Mouse (Mus musculus): Measurements from ENCODE around the gene Unc13d.

Gene Unc13d

GRCm38 (mm10) chr11:116058868-116059690 lies 18.7 kb downstream of the Unc13d start:
- in situ Hi-C loops (cut with MboI; ENCODE audit: low pct_unique_long_range_greater_than_20kb in 1 of 2, low sequenced_read_pairs in 2 of 2, unreplicated experiment in 1 of 2), result no loop called here

- in situ Hi-C loops (cut with MboI; ENCODE audit: low pct_unique_long_range_greater_than_20kb in 1 of 2, low sequenced_read_pairs in 2 of 2, unreplicated experiment in 1 of 2), result no loop called here
Observed at GRCm38 (mm10) chr11:116058022-116058614, 19.6 kb downstream of the Unc13d start.

- in situ Hi-C loops (cut with MboI; ENCODE audit: low pct_unique_long_range_greater_than_20kb in 1 of 2, low sequenced_read_pairs in 2 of 2, unreplicated experiment in 1 of 2), result no loop called here
Observed at GRCm38 (mm10) chr11:116057237-116057881, 20.4 kb downstream of the Unc13d start.

GRCm38 (mm10) chr11:116055873-116056272 lies 21.9 kb downstream of the Unc13d start:
- in situ Hi-C loops (cut with MboI; ENCODE audit: low pct_unique_long_range_greater_than_20kb in 1 of 2, low sequenced_read_pairs in 2 of 2, unreplicated experiment in 1 of 2), result no loop called here

- in situ Hi-C loops (cut with MboI; ENCODE audit: low pct_unique_long_range_greater_than_20kb in 1 of 2, low sequenced_read_pairs in 2 of 2, unreplicated experiment in 1 of 2), result no loop called here
Observed at GRCm38 (mm10) chr11:116053510-116054229, 24.1 kb downstream of the Unc13d start.

- in situ Hi-C loops (cut with MboI; ENCODE audit: low pct_unique_long_range_greater_than_20kb in 1 of 2, low sequenced_read_pairs in 2 of 2, unreplicated experiment in 1 of 2), result no loop called here
Observed at GRCm38 (mm10) chr11:116050196-116050595, 27.6 kb downstream of the Unc13d start.

- in situ Hi-C loops (cut with MboI; ENCODE audit: low pct_unique_long_range_greater_than_20kb in 1 of 2, low sequenced_read_pairs in 2 of 2, unreplicated experiment in 1 of 2), result no loop called here
Observed at GRCm38 (mm10) chr11:116049610-116050009, 28.2 kb downstream of the Unc13d start.

- in situ Hi-C loops (cut with MboI; ENCODE audit: low pct_unique_long_range_greater_than_20kb in 1 of 2, low sequenced_read_pairs in 2 of 2, unreplicated experiment in 1 of 2), result no loop called here
Observed at GRCm38 (mm10) chr11:116045173-116045572, 32.6 kb downstream of the Unc13d start.

GRCm38 (mm10) chr11:116043286-116043685 lies 34.5 kb downstream of the Unc13d start:
- in situ Hi-C loops (cut with MboI; ENCODE audit: low pct_unique_long_range_greater_than_20kb in 1 of 2, low sequenced_read_pairs in 2 of 2, unreplicated experiment in 1 of 2), result no loop called here

GRCm38 (mm10) chr11:116042372-116043138 lies 35.2 kb downstream of the Unc13d start:
- in situ Hi-C loops (cut with MboI; ENCODE audit: low pct_unique_long_range_greater_than_20kb in 1 of 2, low sequenced_read_pairs in 2 of 2, unreplicated experiment in 1 of 2), result no loop called here

- in situ Hi-C loops (cut with MboI; ENCODE audit: low pct_unique_long_range_greater_than_20kb in 1 of 2, low sequenced_read_pairs in 2 of 2, unreplicated experiment in 1 of 2), result no loop called here
Observed at GRCm38 (mm10) chr11:116041833-116042232, 35.9 kb downstream of the Unc13d start.

GRCm38 (mm10) chr11:116040593-116040992 lies 37.2 kb downstream of the Unc13d start:
- in situ Hi-C loops (cut with MboI; ENCODE audit: low pct_unique_long_range_greater_than_20kb in 1 of 2, low sequenced_read_pairs in 2 of 2, unreplicated experiment in 1 of 2), result no loop called here

- in situ Hi-C loops (cut with MboI; ENCODE audit: low pct_unique_long_range_greater_than_20kb in 1 of 2, low sequenced_read_pairs in 2 of 2, unreplicated experiment in 1 of 2), result no loop called here
Observed at GRCm38 (mm10) chr11:116037826-116038225, 39.9 kb downstream of the Unc13d start.

- in situ Hi-C loops (cut with MboI; ENCODE audit: low pct_unique_long_range_greater_than_20kb in 1 of 2, low sequenced_read_pairs in 2 of 2, unreplicated experiment in 1 of 2), result no loop called here
Observed at GRCm38 (mm10) chr11:116036671-116037070, 41.1 kb downstream of the Unc13d start.

GRCm38 (mm10) chr11:116034584-116034983 lies 43.2 kb downstream of the Unc13d start:
- in situ Hi-C loops (cut with MboI; ENCODE audit: low pct_unique_long_range_greater_than_20kb in 1 of 2, low sequenced_read_pairs in 2 of 2, unreplicated experiment in 1 of 2), result no loop called here

- in situ Hi-C loops (cut with MboI; ENCODE audit: low pct_unique_long_range_greater_than_20kb in 1 of 2, low sequenced_read_pairs in 2 of 2, unreplicated experiment in 1 of 2), result no loop called here
Observed at GRCm38 (mm10) chr11:116030898-116031845, 46.6 kb downstream of the Unc13d start.
